Mouse (Mus musculus) left cerebral cortex, postnatal 4 days (tissue): ENCODE measurements around the gene Mdm2. TPM values are rescaled to one million over a fixed set of nuclear protein-coding genes. Genes with fewer than 3 reads are reported as not detected.
"Not testable (repeated sequence)": the region's sequence is repeated elsewhere in the genome, so short reads cannot be mapped to it uniquely, and the experiment has no call there.

Experiments
- DNase-seq: peaks from one replicate; pipeline ENCODE4 v3.0.0-alpha.2; 2022
- intact Hi-C: fragments of 180-260 bp; cut with DNase I; formaldehyde crosslinking; loops from one replicate; pipeline ENCODE4 v1.15.1; 2025
- total RNA-seq, 2 experiments: library from RNA; stranded (reverse); gene quantifications; 2 replicates each; pipeline ENCODE4 v1.2.3; 2021

Gene Mdm2
- total RNA-seq, 2 experiments from 2014 or later = 39.1 to 51.9 TPM

DNA sequence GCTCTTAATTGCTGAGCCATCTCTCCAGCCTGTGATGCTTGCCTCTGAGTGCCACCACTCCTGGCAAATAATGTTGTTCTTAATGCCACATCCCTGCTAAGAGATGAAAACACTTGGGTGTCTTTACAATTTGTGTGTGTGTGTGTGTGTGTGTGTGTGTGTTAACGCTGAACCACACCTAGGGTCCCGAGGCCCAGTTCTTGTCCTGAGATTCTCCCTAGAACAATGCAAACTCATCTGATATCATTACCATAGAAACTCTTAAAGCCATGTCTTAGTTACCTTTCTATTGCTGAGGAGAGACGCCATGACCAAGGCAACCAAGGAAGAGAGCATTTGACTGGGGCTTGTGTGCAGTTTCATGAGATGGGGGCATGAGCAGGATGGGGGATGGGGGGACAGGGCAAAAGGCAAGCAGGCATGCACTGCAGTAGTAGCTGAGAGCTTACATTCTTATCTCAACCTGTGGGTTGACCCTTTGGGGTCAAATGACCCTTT is 3.5 kb upstream of the Mdm2 start:
- intact Hi-C loops = no loop called here
- DNase-seq = no peak

GRCm38 (mm10) chr10:117713466-117713865 is 2.9 kb upstream of the Mdm2 start:
- intact Hi-C loops = no loop called here
- DNase-seq = no peak

DNA sequence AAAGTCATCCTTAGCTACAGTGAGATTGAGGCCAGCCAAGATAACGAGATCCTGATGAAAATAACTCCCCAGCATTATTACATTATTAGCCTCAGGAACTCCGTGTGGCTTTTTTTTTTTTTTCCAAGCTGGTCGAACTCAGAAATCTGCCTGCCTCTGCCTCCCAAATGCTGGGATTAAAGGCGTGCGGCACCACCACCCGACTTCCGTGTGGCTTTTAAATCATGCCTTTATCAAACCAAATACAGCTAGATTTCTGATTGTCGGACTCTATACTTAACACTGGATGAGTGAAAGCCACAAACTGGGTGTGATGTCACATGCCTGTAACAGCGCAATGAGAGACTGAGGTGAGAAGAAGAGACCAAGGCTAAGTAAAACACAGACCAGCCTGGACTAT is 2.3 kb upstream of the Mdm2 start:
- intact Hi-C loops = no loop called here

DNA sequence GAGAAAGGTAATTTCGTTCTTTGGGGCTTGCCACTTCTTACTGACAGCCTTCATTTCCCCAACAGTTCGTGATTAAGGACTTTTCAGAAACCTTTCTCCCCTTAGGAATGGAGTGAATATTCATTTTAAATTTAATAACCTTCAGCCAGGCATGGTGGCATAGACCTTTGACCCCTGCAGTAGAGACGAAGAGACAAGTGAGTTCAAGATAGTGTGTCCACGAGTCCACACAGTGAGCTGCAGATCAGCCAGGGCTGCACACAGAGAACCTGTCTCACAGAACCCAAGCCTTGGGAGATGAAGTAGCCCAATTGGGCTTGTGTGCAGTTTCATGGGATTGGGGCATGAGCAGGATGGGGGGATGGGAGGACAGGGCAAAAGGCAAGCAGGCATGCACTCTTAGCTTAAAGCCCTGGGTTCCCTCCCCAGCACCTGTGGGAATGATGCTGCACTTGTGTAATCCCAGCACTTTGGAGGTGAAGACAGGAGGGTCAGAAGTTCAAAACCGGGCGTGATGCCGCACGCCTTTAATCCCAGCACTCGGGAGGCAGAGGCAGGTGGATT is 1.7 kb upstream of the Mdm2 start:
- no peak for DNase-seq
- intact Hi-C loops = no loop called here

More for the DNA sequence above, 2.3 kb upstream of the Mdm2 start:
- no peak for DNase-seq

DNA sequence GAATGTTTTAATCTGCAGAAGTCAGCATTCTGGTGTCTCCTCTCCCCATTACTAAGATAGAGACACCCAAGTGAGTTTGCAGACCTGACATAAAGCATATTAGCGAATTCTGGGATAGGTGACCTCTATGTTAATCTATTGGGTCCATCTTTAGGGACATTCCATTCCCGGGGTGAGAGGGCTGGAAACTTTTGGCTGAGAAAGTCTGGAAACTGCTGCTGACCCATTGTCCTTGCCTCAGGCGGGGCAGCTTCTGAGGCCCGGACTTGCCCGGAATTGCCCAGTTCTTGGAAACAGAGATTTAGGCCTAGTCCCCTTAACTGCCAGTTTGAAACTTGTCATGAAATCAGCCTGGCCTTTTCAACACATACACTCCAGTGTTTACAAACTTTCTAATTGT is 850 bp upstream of the Mdm2 start:
- intact Hi-C loops = no loop called here
- no peak for DNase-seq

- peak; percentile 89 for DNase-seq
- intact Hi-C loops = no loop called here
These were observed 491 bp downstream of the Mdm2 start for GRCm38 (mm10) chr10:117709930-117710603.

GRCm38 (mm10) chr10:117709326-117709830 is 1.2 kb downstream of the Mdm2 start:
- no peak for DNase-seq
- intact Hi-C loops = no loop called here

- intact Hi-C loops = no loop called here
- no peak for DNase-seq
These were observed 1.7 kb downstream of the Mdm2 start for GRCm38 (mm10) chr10:117708856-117709255.

DNA sequence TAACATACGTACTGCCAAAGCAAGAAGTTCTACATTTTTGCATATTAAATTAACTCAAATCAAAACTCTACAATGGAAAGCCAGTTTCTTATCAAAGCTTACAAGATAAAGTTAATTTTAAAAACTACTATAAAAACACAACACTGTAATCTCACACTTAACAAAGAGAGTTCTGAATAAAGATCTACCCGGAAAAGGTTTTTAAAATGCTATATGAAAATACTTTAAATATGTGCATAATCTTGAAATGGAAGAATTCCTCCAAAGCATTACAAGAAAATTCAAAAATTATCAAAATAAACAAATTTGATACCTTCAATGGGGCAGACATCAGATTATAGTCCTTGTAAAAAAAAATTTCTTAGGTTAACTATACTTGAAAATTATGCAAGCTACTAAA is 2.2 kb downstream of the Mdm2 start:
- intact Hi-C loops = no loop called here

DNA sequence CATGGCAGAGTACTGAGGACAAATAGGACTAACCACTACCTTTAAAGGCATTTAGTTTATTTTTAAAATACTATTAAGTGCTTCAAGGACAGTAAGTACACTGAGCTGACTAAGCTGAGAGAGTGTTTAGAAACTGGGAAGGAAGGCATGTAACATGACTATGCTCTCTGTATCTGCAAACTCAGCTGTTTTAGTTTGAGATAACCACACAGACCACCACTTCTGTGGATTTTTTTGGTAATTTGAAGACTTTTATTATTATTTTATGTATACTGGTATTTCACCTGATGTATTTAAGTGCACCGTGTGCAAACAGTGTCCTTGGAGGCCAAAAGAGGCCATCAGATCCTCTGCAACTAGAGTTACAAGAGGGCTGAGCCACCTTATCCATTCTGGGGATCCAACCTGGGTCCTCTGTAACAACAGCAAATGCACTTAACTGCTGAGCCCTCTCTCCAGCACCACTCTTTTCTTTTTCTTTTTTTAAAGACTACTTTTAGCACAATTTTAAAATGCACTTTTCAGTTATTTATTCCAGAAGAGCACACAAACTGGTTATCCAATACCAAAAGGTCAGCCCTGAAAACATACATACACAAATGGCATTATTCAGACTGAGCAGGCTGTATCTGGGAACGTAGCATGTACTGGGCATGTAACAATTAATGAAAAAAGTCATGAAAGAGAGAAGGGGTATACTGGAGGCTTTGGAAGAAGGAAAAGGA is 3.3 kb downstream of the Mdm2 start:
- no peak for DNase-seq
- intact Hi-C loops = no loop called here

More for the DNA sequence above, 2.2 kb downstream of the Mdm2 start:
- no peak for DNase-seq

- no peak for DNase-seq
- intact Hi-C loops = no loop called here
These were observed 4.1 kb downstream of the Mdm2 start for GRCm38 (mm10) chr10:117706440-117706839.

GRCm38 (mm10) chr10:117705806-117706205 is 4.8 kb downstream of the Mdm2 start:
- intact Hi-C loops = no loop called here
- no peak for DNase-seq

GRCm38 (mm10) chr10:117704964-117705335 is 5.6 kb downstream of the Mdm2 start:
- no peak for DNase-seq
- intact Hi-C loops = no loop called here

DNA sequence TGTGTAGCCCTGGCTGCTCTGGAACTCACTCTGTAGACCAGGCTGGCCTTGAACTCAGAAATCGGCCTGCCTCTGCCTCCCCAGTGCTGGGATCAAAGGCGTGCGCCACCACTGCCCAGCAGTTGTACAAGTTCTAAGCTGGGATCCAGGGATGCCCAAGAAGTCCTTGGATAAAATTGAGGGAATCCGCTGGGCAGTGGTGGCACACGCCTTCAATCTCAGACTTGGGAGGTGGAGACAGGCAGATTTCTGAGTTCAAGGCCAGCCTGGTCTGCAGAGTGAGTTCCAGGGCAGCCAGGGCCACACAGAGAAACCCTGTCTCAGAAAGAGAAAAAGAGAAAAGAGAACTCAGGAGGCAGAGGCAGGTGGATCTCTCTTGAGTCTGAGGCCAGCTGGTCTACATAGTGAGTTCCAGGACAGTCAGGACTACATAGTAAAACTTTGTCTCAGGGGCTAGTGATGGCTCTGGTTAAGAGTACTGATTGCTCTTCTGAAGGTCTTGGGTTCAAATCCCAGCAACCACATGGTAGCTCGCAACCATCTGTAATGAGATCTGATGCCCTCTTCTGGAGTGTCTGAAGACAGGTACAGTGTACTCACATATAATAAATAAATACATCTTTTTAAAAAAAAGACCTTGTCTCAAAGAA is 6.1 kb downstream of the Mdm2 start:
- intact Hi-C loops, DNase-seq: not testable (repeated sequence)

DNA sequence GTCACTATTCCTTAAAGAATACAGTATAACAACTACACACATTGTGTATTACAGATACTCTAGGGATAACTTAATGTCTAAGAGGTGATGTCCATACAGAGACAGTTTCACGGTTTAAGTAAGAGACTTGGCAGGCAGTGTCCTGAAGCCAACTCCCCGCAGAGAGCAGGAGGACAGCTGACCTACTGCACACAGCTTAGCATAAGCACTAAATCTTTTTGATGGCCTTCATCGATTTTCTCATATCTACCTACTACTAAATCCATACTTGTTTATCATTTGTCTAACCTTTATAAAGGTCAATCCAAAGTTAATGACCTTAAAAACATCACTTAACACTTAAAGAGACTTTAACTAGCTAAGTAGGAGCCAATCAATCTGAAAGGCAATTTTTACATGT is 7.1 kb downstream of the Mdm2 start:
- DNase-seq = no peak
- intact Hi-C loops = no loop called here

- no peak for DNase-seq
- intact Hi-C loops = no loop called here
These were observed 8.3 kb downstream of the Mdm2 start for GRCm38 (mm10) chr10:117702024-117702833.

DNA sequence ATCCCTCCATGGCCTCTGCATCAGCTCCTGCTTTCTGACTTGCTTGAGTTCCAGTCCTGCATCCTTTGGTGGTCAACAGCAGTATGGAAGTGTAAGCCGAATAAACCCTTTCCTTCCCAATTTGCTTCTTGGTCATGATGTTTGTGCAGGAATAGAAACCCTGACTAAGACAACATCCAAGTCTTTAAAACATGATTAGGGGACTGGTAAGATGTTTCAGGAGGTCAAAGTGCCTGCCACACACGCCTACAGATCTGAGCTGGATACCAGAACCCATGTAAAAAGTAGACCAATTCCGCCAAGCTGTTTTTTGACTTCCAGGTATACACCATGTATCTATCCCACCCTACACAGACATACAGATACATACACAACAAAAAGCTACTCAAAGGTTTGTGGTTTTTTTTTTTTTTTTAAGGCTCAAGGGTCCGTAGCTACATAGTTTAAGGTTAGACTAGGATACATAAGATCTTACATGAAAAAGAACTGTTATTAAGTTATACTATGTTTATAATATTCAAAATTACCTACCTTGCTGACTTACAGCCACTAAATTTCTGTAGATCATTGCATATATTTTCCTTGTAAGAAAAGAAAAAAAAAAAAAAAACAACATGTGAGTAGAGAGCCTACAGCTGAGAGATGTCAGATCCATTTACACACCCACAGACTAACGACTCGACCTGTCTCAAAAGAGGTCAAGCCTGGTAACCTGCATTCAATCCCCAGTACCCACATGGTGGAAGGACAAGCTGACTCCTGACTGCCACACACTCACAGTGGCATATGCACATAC is 9.3 kb downstream of the Mdm2 start:
- intact Hi-C loops = no loop called here
- DNase-seq = no peak

DNA sequence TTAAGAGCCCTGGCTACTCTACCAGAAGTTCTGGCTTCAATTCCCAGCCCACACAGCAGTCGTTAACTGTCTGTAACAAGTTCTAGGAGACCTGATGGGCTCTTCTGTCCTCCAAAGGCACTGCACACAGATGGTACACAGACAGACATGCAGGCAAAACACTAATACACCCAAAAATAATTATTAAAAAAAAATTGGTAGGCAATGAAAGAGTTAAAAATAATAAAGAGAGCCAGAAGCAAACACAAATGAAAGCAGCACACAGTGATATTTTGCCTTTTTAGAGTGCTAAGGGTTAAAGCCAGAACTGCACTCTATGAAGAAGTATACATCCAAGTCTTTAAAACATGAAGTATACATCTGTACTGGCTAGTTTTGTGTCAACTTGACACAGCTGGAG is 10.1 kb downstream of the Mdm2 start:
- intact Hi-C loops = no loop called here

DNA sequence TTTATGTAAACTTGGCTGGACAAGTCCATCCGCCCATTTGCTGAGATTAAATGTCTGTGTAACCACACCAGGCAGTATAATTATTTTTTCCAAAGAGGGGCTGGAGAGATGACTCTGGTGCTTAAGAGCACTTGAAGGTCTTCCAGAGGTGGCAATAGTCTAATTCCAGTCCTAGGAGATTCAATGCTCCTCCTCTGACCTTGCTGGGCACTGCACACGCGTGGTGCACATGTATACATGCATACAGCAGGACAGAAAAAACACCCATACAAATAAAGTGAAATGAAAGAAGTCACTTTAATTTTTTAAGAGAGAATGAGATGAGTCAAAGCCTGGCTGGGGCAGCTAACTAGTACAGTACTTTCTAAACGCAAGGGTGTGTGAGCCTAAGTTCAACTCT is 10.6 kb downstream of the Mdm2 start:
- intact Hi-C loops = no loop called here
- no peak for DNase-seq

More for the DNA sequence above, 10.1 kb downstream of the Mdm2 start:
- no peak for DNase-seq
